Mouse (Mus musculus) left cerebral cortex, postnatal 36 days (tissue): Measurements from ENCODE around the gene Prss36. TPM values are rescaled to one million over a fixed set of nuclear protein-coding genes. Genes with fewer than 3 reads are reported as not detected.
"Not testable (repeated sequence)": the region's sequence is repeated elsewhere in the genome, so short reads cannot be mapped to it uniquely, and the experiment has no call there.

Experiments
- DNase-seq, 2 experiments: peaks; one replicate each; pipeline ENCODE4 v3.0.0; 2021 to 2022; ENCODE audit warnings: low spot score in 2 of 2, mixed read lengths in 1 of 2
- intact Hi-C: fragments of 180-260 bp; cut with DNase I; formaldehyde crosslinking; loops from one replicate; pipeline ENCODE4 v1.15.1; 2025
- total RNA-seq, 2 experiments: library from RNA; stranded (reverse); gene quantifications; 2 replicates each; pipeline ENCODE4 v1.2.3; 2021

Prss36 gene
- total RNA-seq, 2 experiments from 2014 or later, result 8.2 to 10.2 TPM

GRCm38 (mm10) chr7:127912938-127913337 is 33.6 kb downstream of the Prss36 start:
- intact Hi-C loops, result loop anchor here (2.0 kb wide), 1 partner anchor 36 kb away; the partner anchor contains the start of genes Zfp646 and Zfp668
- no peak for DNase-seq

DNA sequence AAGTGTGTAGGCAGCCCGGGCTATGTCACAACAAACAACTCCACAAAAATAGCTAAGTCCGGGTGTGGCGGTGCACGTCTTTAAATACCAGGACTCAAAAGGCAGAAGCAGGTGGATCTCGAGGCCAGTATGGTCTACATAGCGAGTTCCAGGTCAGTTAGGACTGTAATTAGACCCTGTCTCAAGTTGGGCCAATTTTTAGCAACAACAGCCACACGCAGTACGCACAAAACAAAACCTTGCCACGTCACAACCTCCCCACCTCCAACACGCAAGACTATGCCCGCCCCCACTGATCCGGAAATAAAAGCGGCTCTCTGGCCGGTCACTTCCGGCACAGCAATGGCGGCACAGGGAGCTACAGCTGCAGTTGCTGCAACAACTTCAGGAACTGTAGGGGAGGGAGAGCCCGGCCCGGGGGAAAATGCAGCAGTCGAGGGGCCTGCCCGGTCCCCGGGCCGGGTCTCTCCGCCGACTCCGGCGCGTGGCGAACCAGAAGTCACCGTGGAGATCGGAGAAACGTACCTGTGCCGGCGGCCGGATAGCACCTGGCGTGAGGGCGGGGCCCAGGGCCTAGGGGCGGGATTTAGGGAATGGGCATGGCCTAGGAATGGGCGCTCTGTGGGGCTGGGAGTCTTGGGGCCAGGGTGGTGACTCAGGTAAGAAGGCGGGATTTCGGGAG is 34.2 kb downstream of the Prss36 start, which contains the start of gene Kat8:
Kat8 (plus strand) TSS at position 327 of the 682 bp plus-strand sequence.
- peak; percentile 87 to 88 for DNase-seq
- intact Hi-C loops, result loop anchor here (2.0 kb wide), 1 partner anchor 36 kb away; the partner anchor contains the start of genes Zfp646 and Zfp668

- no peak for DNase-seq
- intact Hi-C loops, result no loop called here
These were observed 37.9 kb downstream of the Prss36 start for GRCm38 (mm10) chr7:127908656-127909055.

DNA sequence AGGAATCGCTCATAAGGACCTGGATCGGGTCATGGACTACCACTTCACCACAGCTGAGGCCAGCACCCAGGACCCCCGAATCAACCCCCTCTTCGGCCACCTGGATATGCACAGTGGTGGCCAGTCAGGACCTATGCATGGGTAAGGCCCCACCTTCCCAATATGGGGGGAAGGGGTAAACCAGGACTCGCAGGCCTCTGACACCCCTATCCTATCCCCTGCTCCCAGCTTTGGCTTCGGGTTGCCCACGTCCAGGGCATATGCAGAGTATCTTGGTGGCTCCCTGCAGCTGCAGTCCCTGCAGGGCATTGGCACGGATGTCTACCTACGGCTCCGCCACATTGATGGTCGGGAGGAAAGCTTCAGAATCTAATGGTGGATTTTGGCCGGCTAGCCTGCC is 38.6 kb downstream of the Prss36 start:
- intact Hi-C loops, result no loop called here
- no peak for DNase-seq

DNA sequence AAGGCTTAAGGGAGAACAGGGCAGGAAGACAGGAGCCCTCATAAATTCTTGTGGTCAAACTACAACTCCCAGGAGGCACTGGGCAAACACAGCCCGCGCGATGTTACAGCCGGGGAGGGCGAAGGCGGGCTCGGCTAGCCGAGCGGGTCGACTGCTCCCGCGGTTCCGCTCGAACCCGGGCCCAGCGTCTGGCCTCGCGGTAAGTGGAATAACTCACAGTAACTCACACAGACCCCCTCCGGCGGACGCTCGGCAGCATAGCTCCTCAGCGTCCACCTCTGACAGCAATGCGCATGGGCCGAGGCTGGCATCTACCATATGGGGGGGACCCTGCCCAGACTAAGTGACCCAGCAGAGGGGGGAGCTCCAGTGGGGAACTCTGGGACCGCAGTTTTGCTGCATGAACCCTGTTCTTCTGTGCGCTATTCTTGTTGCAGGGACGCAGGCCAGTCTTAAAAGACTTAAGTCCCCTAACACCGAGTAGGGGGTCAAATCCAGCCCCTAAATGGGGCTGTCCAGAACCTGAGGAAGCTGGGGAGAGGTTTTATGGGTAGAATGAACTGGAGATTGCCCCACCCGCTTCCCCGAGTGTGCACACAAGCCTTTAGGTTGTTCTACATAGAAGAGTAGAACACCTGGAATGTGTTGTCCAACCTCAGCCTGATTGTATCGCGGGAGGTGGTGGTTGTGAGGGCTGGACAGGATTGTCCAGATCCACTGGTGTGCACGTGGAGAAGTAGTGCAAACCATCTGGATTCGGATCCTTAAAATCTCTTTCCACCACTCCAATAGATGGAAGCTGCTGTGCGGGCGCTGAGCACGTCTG is 42.3 kb downstream of the Prss36 start, which contains the start of gene Bckdk:
Bckdk (plus strand) TSS at position 112 of the 826 bp plus-strand sequence.
- intact Hi-C loops, result no loop called here
- DNase-seq, result peak; percentile 79 to 84

DNA sequence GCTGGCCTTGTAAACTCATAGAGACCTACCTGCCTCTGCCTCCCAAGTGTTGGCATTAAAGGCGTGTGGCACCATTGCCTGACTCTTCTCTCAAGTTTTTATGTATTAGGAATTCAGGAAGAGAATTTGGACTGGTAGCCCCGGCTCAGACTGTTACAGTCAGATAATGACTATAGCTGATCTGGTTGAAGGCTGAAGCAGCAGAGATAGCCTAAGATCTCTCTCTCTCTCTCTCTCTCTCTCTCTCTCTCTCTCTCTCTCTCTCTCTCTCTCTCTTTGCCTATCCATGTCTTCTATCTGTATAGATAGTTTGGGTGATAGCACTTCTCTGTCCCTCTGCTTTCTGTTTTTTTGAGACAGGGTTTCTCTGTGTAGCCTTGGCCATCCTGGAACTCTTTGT is 44.8 kb downstream of the Prss36 start:
- intact Hi-C loops, result no loop called here
- no peak for DNase-seq

DNA sequence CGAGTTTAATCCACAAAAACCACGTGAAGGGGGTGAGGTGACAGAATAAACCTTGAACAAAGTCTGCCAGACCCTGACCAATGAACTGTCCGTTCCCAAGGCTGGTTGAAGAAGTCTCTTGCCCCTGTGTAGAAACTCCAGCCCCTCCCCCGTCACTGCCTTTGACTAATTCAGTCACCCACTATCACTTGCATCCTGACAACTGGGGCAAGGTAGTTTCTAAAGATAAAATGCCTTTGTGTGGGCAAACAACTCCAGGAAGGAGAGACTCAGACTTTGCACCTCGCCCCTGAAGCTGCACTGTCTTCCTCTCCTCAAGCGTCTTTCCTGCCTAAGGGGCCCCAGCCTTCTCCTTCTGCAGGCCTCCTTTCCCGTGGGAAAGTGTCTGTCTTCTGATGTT is 46.5 kb downstream of the Prss36 start:
- intact Hi-C loops, result no loop called here
- DNase-seq, result no peak

GRCm38 (mm10) chr7:127898179-127898956 is 48.2 kb downstream of the Prss36 start:
- no peak for DNase-seq
- intact Hi-C loops, result no loop called here

- intact Hi-C loops, result no loop called here
- no peak for DNase-seq
These were observed 49.0 kb downstream of the Prss36 start for GRCm38 (mm10) chr7:127897542-127897941.

DNA sequence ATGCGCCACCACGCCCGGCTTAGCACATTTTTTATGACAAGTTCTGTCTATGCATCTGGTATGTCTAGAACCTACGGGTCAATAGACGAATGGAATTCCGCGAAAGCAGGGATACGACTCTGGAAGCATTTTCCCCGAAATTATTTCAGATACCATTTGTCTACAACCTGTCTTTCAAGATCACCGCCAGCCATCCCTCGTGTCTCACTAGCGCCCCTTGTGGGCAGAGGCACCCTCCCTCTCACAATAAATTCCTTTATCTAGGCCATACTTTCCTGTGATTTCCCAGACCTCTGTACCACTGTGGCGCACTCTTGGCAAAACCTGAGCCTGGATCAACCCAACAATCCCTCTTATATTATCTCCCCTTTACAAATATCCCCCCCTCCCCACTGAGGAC is 50.1 kb downstream of the Prss36 start:
- no peak for DNase-seq
- intact Hi-C loops, result no loop called here

DNA sequence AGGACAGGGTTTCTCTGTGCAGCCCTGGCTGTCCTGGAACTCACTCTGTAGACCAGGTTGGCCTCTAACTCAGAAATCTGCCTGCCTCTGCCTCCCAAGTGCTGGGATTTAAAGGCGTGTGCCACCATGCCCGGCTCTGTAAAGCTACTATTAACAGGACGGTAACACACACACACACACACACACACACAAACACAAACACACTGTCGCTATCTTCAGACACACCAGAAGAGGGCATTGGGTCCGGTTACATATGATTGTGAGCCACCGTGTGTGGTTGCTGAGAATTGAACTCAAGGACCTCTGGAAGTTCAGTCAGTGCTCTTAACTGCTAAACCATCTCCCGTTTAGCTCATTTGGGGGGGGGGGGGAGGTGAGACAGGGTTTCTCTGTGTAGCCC is 50.6 kb downstream of the Prss36 start:
- DNase-seq, intact Hi-C loops: not testable (repeated sequence)

- intact Hi-C loops, result no loop called here
These were observed 51.1 kb downstream of the Prss36 start, which contains the start of the genes Gm21974 and Vkorc1 for GRCm38 (mm10) chr7:127895442-127895841. Gene Gm21974 (minus strand): TSS chr7:127895454. Gene Vkorc1 (minus strand): TSS chr7:127895617.

DNA sequence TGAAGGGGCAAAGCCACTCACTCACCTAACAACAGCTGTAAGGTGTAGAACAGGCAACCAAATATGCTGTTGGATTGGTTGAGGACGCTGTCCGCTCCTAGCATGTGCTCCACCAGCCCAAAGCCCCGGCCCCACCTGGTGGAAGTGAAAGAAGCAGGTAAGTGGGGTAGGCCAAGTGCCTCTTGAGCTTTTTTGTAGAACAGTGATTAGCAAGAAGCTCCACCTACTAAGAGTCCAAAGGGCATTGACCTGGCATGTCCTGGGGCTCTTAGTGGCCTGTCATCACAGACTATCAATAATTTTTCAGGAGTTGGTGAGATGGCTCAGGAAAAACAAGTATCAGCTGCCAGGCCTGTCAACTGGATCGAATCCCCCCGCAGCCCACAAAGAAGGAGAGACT is 52.0 kb downstream of the Prss36 start:
- no peak for DNase-seq
- intact Hi-C loops, result no loop called here

More at GRCm38 (mm10) chr7:127895442-127895841, 51.1 kb downstream of the Prss36 start, which contains the start of the genes Gm21974 and Vkorc1:
- DNase-seq, result peak; percentile 93

- intact Hi-C loops, result no loop called here
- no peak for DNase-seq
These were observed 55.7 kb downstream of the Prss36 start, which contains the start of gene Prss53 for GRCm38 (mm10) chr7:127890798-127891197. Gene Prss53 (minus strand): TSS chr7:127890970.

GRCm38 (mm10) chr7:127888821-127889220 is 57.7 kb downstream of the Prss36 start:
- intact Hi-C loops, result no loop called here
- no peak for DNase-seq

DNA sequence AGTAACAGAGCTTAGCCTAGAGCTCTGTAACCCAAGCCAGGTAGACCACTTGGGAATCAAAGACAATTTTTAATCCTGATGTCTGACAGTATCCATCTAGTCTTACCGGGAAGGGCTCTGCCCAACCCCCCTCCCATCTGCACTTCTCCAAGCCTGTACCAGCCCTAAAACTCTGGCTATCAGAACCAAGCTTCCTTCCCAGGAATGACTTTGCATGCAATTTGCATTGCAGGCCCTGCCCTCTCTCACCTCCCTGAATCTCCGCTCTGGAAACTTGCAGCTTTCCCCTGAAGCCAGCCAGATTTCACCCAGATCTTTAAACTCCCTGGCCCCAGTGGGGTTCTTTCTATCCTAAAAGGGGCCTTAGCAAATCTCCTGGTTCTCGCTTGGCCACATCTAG is 58.7 kb downstream of the Prss36 start:
- intact Hi-C loops, result no loop called here
- no peak for DNase-seq

DNA sequence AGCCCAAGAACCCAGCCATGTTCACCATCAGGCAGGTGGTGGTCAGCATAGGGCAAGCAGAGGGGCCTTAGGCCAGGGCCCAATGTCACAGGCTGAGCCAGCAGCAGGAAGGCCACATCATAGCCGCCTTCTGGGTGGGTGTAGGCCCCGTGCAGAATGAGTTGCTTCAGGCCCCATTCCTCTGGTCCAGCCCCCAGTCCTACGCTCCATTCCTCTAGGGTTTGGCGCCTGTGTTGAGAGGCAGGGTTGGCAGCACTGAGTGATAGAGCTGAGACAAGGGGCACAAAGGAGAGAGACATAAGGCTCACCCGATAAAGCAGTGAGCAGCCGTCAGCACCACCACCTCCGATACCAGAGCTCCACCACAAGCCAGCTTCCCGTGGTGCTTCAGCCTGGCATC is 59.3 kb downstream of the Prss36 start:
- no peak for DNase-seq
- intact Hi-C loops, result no loop called here

DNA sequence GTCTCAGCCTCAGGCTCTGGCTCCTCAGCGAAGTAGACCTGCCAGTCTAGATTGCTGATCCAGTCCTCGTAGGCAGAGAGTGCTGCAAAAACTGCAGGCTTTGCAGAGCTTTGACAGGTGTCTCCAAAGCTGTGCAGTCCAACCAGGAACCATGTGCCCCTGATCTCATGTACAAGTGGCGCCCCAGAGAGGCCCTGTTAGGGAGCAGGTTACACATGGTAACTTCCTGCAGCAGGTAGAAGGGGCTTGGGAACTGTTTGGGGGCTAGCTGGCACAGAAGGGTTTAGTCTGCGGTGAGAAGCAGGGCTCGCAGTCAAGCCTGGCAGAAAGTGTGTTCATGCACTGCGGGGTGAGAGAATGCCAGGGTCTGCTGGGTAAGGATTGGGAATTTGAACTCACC is 60.0 kb downstream of the Prss36 start:
- DNase-seq, result no peak
- intact Hi-C loops, result no loop called here

DNA sequence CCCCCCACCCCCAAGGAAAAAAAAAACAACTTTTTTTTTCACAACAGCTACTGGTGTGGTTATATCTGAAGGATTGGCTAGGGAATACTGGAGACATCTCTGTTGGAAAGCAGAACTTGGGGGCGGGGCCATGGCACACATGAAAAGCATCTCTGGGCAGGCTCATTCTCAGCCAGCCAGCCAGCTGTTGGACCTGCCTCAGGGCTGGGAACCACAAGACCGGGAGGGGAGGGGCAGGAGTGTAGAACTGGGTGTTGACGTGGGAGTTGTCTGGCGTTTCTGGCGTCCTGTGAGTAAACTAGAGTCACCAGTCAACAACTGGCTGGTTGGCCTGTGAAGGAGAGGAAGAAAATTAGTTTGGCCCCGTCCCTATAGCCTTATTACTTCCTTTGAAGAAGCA is 60.6 kb downstream of the Prss36 start:
- DNase-seq, result no peak
- intact Hi-C loops, result no loop called here
